Comparison of ENCODE assay signal across 15 mouse cellular contexts in genomic region chr6:81760181-81760580, GRCm38 (mm10).
DNase-seq lines count a peak whose midpoint lies in the region; ATAC-seq and TF ChIP-seq lines count a peak whose summit lies in the region.
"Had no signal": no experiment of that assay in that cellular context is flagged by ENCODE, and none has a peak within 500 bp of the region (broad histone marks: within the 10 kb centered on the region; RNA-seq: fewer than 3 reads in every experiment).

No protein-coding gene starts in this region.

- no peaks in the 10 kb centered on the region for H3K4me1 ChIP-seq in forebrain, embryonic 15.5 days
- H3K4me1 ChIP-seq in hindbrain, postnatal 0 days (ENCODE audit: insufficient read depth, low read length), result no peaks in the 10 kb centered on the region
- no peaks in the 10 kb centered on the region for H3K4me1 ChIP-seq in neural tube, embryonic 12.5 days
- H3K4me1 ChIP-seq: embryonic facial prominence, embryonic 12.5 days; limb, embryonic 10.5 days had no signal

- H3K27ac ChIP-seq in forebrain, embryonic 15.5 days (replicated peaks), result no peak overlapping the region
- no peak overlapping the region for H3K27ac ChIP-seq in hindbrain, postnatal 0 days
- H3K27ac ChIP-seq in neural tube, embryonic 12.5 days, result no peak overlapping the region
- H3K27ac ChIP-seq: embryonic facial prominence, embryonic 12.5 days; limb, embryonic 10.5 days; liver, embryonic 14.5 days had no signal

- ATAC-seq in forebrain, embryonic 15.5 days (replicated peaks), result peak; percentile 95
- no peak for ATAC-seq in hindbrain, postnatal 0 days
- ATAC-seq in neural tube, embryonic 12.5 days (ENCODE audit: low FRiP score, low read depth), result peak; percentile 75
- ATAC-seq: activated CD4-positive, CD25-positive, alpha-beta regulatory T cell, adult 4 months; intestine, postnatal 0 days had no signal

- H3K9ac ChIP-seq in forebrain, embryonic 15.5 days (replicated peaks), result no peak overlapping the region
- H3K9ac ChIP-seq in hindbrain, postnatal 0 days (replicated peaks; ENCODE audit: low read length), result no peak overlapping the region
- no peak overlapping the region for H3K9ac ChIP-seq in neural tube, embryonic 12.5 days
- H3K9ac ChIP-seq: embryonic facial prominence, embryonic 12.5 days; liver, embryonic 14.5 days had no signal

- DNase-seq in left cerebral cortex, postnatal 4 days, result peak; percentile 35
- DNase-seq in left cerebral cortex, adult 18-20 months (ENCODE audit: low spot score in 2 of 2), result no peak
- DNase-seq in hindbrain, postnatal 0 days (ENCODE audit: low spot score), result peak; percentile 27
- no peak for DNase-seq in heart, postnatal 10 days
- no peak for DNase-seq in testis, postnatal 14 days (ENCODE audit: low spot score)
- DNase-seq: cerebellum, adult 9-11 months; lung, postnatal 14 days; thymus, postnatal 25 days had no signal

- intact Hi-C loops in left cerebral cortex, postnatal 4 days (cut with DNase I), result loop anchor here (10.0 kb wide), 1 partner anchor 345 kb away; no protein-coding TSS in a partner anchor
- intact Hi-C loops in heart, postnatal 10 days (cut with DNase I), result no loop called here

- no peaks in the 10 kb centered on the region for H3K36me3 ChIP-seq in forebrain, embryonic 15.5 days
- no peaks in the 10 kb centered on the region for H3K36me3 ChIP-seq in hindbrain, postnatal 0 days (ENCODE audit: insufficient read depth, low read length)
- no peaks in the 10 kb centered on the region for H3K36me3 ChIP-seq in neural tube, embryonic 12.5 days
- H3K36me3 ChIP-seq: embryonic facial prominence, embryonic 12.5 days; limb, embryonic 10.5 days had no signal

- no peak for TF ChIP-seq CTCF in hindbrain, postnatal 0 days (IDR thresholded peaks at IDR 0.05; ENCODE audit: low read depth)

- no peaks in the 10 kb centered on the region for H3K9me3 ChIP-seq in forebrain, embryonic 15.5 days
- H3K9me3 ChIP-seq in hindbrain, postnatal 0 days (ENCODE audit: low read length), result no peaks in the 10 kb centered on the region
- H3K9me3 ChIP-seq in neural tube, embryonic 12.5 days, result no peaks in the 10 kb centered on the region
- H3K9me3 ChIP-seq: embryonic facial prominence, embryonic 12.5 days; limb, embryonic 10.5 days had no signal

- no peak overlapping the region for H3K4me2 ChIP-seq in forebrain, embryonic 15.5 days (replicated peaks)
- no peak overlapping the region for H3K4me2 ChIP-seq in hindbrain, postnatal 0 days (ENCODE audit: low read depth, low read length)
- H3K4me2 ChIP-seq in neural tube, embryonic 12.5 days (replicated peaks), result no peak overlapping the region
- H3K4me2 ChIP-seq: embryonic facial prominence, embryonic 12.5 days had no signal

- H3K4me3 ChIP-seq in forebrain, embryonic 15.5 days, result no peak overlapping the region
- no peak overlapping the region for H3K4me3 ChIP-seq in hindbrain, postnatal 0 days (ENCODE audit: low read length)
- no peak overlapping the region for H3K4me3 ChIP-seq in neural tube, embryonic 12.5 days
- H3K4me3 ChIP-seq: embryonic facial prominence, embryonic 12.5 days; limb, embryonic 10.5 days had no signal

- 37% methylated on average over 2 of the region's 2 CpGs for WGBS in forebrain, embryonic 15.5 days
- 43% methylated on average over 2 of the region's 2 CpGs for WGBS in hindbrain, postnatal 0 days
- 43% methylated on average over 2 of the region's 2 CpGs for WGBS in neural tube, embryonic 12.5 days

- no peaks in the 10 kb centered on the region for H3K27me3 ChIP-seq in forebrain, embryonic 15.5 days
- H3K27me3 ChIP-seq in hindbrain, postnatal 0 days (ENCODE audit: insufficient read depth, low read length), result no peaks in the 10 kb centered on the region
- no peaks in the 10 kb centered on the region for H3K27me3 ChIP-seq in neural tube, embryonic 12.5 days (replicated peaks)
- H3K27me3 ChIP-seq: embryonic facial prominence, embryonic 12.5 days had no signal

Comparison
In these comparisons a context has a peak if more than half of its experiments do, and no peak if none do; other contexts are left out.
1. DNase-seq: peak in left cerebral cortex, postnatal 4 days (single experiment) and hindbrain, postnatal 0 days (single experiment); none in left cerebral cortex, adult 18-20 months (0 of 2), heart, postnatal 10 days (0 of 2) and testis, postnatal 14 days (single experiment).